Comparison of ENCODE assay signal across 7 mouse cellular contexts in the genomic region with DNA sequence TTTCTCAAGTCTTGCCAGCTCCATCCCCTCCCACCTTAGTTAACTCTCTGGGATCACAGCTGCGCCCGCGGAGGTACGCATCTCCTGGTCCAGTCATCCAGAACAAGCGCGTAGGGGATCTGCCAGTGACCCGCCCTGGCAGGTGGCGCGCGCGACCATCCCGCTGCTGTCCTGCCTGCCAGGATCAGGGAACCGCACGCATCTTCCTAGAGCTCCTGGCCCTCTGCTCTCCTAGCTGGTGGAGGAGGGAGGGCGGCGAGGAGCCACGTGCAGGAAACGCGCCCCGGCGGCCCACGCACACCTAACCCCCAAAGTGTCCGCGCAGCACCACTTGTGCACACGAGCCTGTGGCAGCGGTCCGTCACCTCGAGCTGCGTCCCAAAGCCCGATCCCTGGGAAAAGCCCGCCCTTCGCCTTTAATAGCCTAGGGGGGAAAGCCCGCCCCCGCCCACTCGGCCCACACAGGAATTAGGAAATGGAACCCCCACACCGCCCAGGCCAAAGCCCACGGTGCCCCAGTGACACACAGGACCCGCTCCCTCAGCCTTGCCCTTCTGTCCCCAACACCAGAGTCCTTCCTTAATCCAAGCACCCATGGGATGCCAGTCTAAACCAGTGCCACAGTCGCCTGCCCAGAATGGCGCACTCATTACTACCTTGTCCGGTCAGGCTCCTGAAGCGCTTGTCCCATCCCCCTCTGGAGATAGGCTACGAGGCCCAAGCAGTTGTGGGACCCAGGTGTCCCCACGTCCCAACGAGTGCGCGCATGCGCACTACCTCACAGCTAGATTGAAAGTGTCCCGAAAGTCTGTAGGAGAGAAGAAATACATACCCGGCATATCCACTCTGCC. TPM values are rescaled to one million over a fixed set of nuclear protein-coding genes. Genes with fewer than 3 reads are reported as not detected.
DNase-seq lines count a peak whose midpoint lies in the region; ATAC-seq and TF ChIP-seq lines count a peak whose summit lies in the region.

No protein-coding gene starts in this region.

- peak; percentile 79 for DNase-seq in R1 (ENCODE audit: low read depth, low spot score)
- DNase-seq in embryo, embryonic 11 days = peak; percentile 49
- peak; percentile 50 for DNase-seq in hindbrain, embryonic 10.5 days (ENCODE audit: low spot score)
- peak; percentile 34 for DNase-seq in limb, embryonic 11.5 days (ENCODE audit: low spot score)
- DNase-seq in midbrain, embryonic 11.5 days (ENCODE audit: low spot score, missing footprints) = peak; percentile 93
- no peak for DNase-seq in cerebellum, adult 11 months

- H3K4me1 ChIP-seq in hindbrain, embryonic 10.5 days (replicated peaks) = peaks cover 17% of the 10 kb centered on the region
- H3K4me1 ChIP-seq in limb, embryonic 11.5 days (ENCODE audit: control insufficient read depth, insufficient read depth, low read length) = no peaks in the 10 kb centered on the region
- 0 out of 2 replicates have a peak, but pooled peaks cover 2% of the 10 kb centered on the region for H3K4me1 ChIP-seq in midbrain, embryonic 11.5 days (ENCODE audit: control insufficient read depth, insufficient read depth, low read length)
- peaks cover 5% of the 10 kb centered on the region for H3K4me1 ChIP-seq in testis, adult 2 months (ENCODE audit: control insufficient read depth, insufficient read depth, low read length)

- H3K4me2 ChIP-seq in limb, embryonic 11.5 days (ENCODE audit: low read depth, severe bottlenecking) = peak overlapping the region; percentile 85
- peak overlapping the region; percentile 77 for H3K4me2 ChIP-seq in midbrain, embryonic 11.5 days

- H3K27me3 ChIP-seq in hindbrain, embryonic 10.5 days (ENCODE audit: insufficient read depth, poor library complexity, severe bottlenecking) = no peaks in the 10 kb centered on the region
- no peaks in the 10 kb centered on the region; the same call in 1 of the 2 replicates for H3K27me3 ChIP-seq in limb, embryonic 11.5 days (ENCODE audit: control insufficient read depth, insufficient read depth, low read length)
- no peaks in the 10 kb centered on the region for H3K27me3 ChIP-seq in midbrain, embryonic 11.5 days (ENCODE audit: control insufficient read depth, insufficient read depth, low read length)
- no peaks in the 10 kb centered on the region for H3K27me3 ChIP-seq in testis, adult 2 months (ENCODE audit: control insufficient read depth, insufficient read depth, low read length)

- peak overlapping the region; percentile 88 for H3K27ac ChIP-seq in hindbrain, embryonic 10.5 days
- no peak overlapping the region for H3K27ac ChIP-seq in limb, embryonic 11.5 days (replicated peaks; ENCODE audit: low read depth, low read length)
- no peak overlapping the region for H3K27ac ChIP-seq in midbrain, embryonic 11.5 days (ENCODE audit: low read depth, low read length)
- no peak overlapping the region for H3K27ac ChIP-seq in testis, adult 2 months (ENCODE audit: control insufficient read depth, insufficient read depth, low read depth, low read length)

- WGBS in hindbrain, embryonic 10.5 days = 16% methylated on average over 50 of the region's 50 CpGs
- WGBS in limb, embryonic 11.5 days = 23% methylated on average over 50 of the region's 50 CpGs
- WGBS in midbrain, embryonic 11.5 days = 25% methylated on average over 48 of the region's 50 CpGs

- H3K9me3 ChIP-seq in hindbrain, embryonic 10.5 days = no peaks in the 10 kb centered on the region
- H3K9me3 ChIP-seq in limb, embryonic 11.5 days (ENCODE audit: control insufficient read depth, low read length) = no peaks in the 10 kb centered on the region
- H3K9me3 ChIP-seq in midbrain, embryonic 11.5 days (ENCODE audit: control insufficient read depth, low read length) = no peaks in the 10 kb centered on the region

- no peak for TF ChIP-seq POLR2A in testis, adult 2 months (IDR thresholded peaks at IDR 0.05; ENCODE audit: control insufficient read depth, low read depth, low read length)

- H3K9ac ChIP-seq in limb, embryonic 11.5 days (ENCODE audit: low read length) = 0 out of 2 replicates have a peak overlapping the region, but pooled peaks have one; percentile 34
- H3K9ac ChIP-seq in midbrain, embryonic 11.5 days (ENCODE audit: low read length) = peak overlapping the region; percentile 58

- ATAC-seq in limb, embryonic 11.5 days (ENCODE audit: insufficient number of reproducible peaks, low FRiP score, low TSS enrichment, low read depth) = no peak
- ATAC-seq in midbrain, embryonic 11.5 days (ENCODE audit: low FRiP score) = peak; percentile 69

- H3K4me3 ChIP-seq in hindbrain, embryonic 10.5 days = peak overlapping the region; percentile 63
- peak overlapping the region; percentile 36 for H3K4me3 ChIP-seq in limb, embryonic 11.5 days (ENCODE audit: low read depth, low read length)
- peak overlapping the region; percentile 46 for H3K4me3 ChIP-seq in midbrain, embryonic 11.5 days (ENCODE audit: low read depth, low read length)
- peak overlapping the region; percentile 76 for H3K4me3 ChIP-seq in testis, adult 2 months (ENCODE audit: control insufficient read depth, low read depth, low read length)

- no peak for TF ChIP-seq CTCF in testis, adult 2 months (IDR thresholded peaks at IDR 0.05; ENCODE audit: control insufficient read depth, insufficient read depth, insufficient replicate concordance, low read depth, low read length)

- peaks cover 6% of the 10 kb centered on the region; the same call in 1 of the 2 replicates for H3K36me3 ChIP-seq in hindbrain, embryonic 10.5 days
- no peaks in the 10 kb centered on the region for H3K36me3 ChIP-seq in limb, embryonic 11.5 days (ENCODE audit: control insufficient read depth, insufficient read depth, low read length)
- H3K36me3 ChIP-seq in midbrain, embryonic 11.5 days (ENCODE audit: control insufficient read depth, insufficient read depth, low read length) = no peaks in the 10 kb centered on the region
- H3K36me3 ChIP-seq in testis, adult 2 months (ENCODE audit: control insufficient read depth, insufficient read depth, low read length) = no peaks in the 10 kb centered on the region

RNA-seq across cellular contexts. Expression of a gene that starts 46.6 kb away (rescaled TPM):
- polyA plus RNA-seq in hindbrain, embryonic 10.5 days (2016; fragmentation: Nextera tagmentation; extraction: Ambion mirVana) = 5.2 and 9.4 TPM in 2 replicates
- 1.8 and 2.0 TPM in 2 replicates for polyA plus RNA-seq in limb, embryonic 11.5 days (2014; fragmentation: Nextera tagmentation; extraction: Ambion mirVana)
- 8.6 and 9.5 TPM in 2 replicates for polyA plus RNA-seq in midbrain, embryonic 11.5 days (2014; fragmentation: Nextera tagmentation; extraction: Ambion mirVana)
- 1.5 and 2.2 TPM in 2 replicates for polyA plus RNA-seq in testis, adult 2 months (2012; rRNA removed)
